Mouse (Mus musculus) heart, postnatal 0 days (tissue): ENCODE measurements at regions not wholly inside any gene's neighbourhood (a gene's known extent, or its start where the extent isn't known, plus 50 kb on each side); places are given as distances from the start of the nearest gene placed in this dataset.

ENCODE experiments used
- ATAC-seq: fragments of 200-750 bp; cut with Nextera tagmentation; 2 replicates; pipeline ENCODE4 v1.8.0; 2017; ENCODE audit warnings: low read depth, moderate number of reproducible peaks, moderate library complexity; ENCODE audit not compliant: insufficient read depth
- DNase-seq: peaks from one replicate; pipeline ENCODE4 v3.0.0-alpha.2; 2016; ENCODE audit warnings: low spot score
- H3K27ac ChIP-seq: fragments of 300-500 bp; sonication (generic); 2 replicates; pipeline ENCODE4 v1.5.1; 2014; ENCODE audit warnings: low read depth, mild to moderate bottlenecking
- H3K27me3 ChIP-seq: fragments of 300-500 bp; sonication (generic); 2 replicates; pipeline ENCODE4 v1.6.1; 2014; ENCODE audit warnings: low read length, mixed read lengths; ENCODE audit not compliant: control insufficient read depth, insufficient read depth
- H3K36me3 ChIP-seq: fragments of 300-500 bp; sonication (generic); replicated peaks from 2 replicates; pipeline ENCODE4 v1.6.1; 2014; ENCODE audit warnings: low read length, mixed read lengths; ENCODE audit not compliant: control insufficient read depth, insufficient read depth
- H3K4me1 ChIP-seq: fragments of 300-500 bp; sonication (generic); 2 replicates; pipeline ENCODE4 v1.6.1; 2014; ENCODE audit warnings: antibody characterized with exemption; ENCODE audit not compliant: control insufficient read depth, insufficient read depth
- H3K4me2 ChIP-seq: fragments of 300-500 bp; sonication (generic); 2 replicates; pipeline ENCODE4 v1.6.1; 2014; ENCODE audit warnings: low read depth, mild to moderate bottlenecking, low read length, moderate library complexity
- H3K4me3 ChIP-seq: fragments of 300-500 bp; sonication (generic); 2 replicates; pipeline ENCODE4 v1.5.1; 2014; ENCODE audit warnings: low read depth, low read length
- H3K9ac ChIP-seq: fragments of 300-500 bp; sonication (generic); replicated peaks from 2 replicates; pipeline ENCODE4 v1.6.1; 2014; ENCODE audit warnings: low read depth, low read length, mixed read lengths
- H3K9me3 ChIP-seq: fragments of 300-500 bp; sonication (generic); replicated peaks from 2 replicates; pipeline ENCODE4 v1.6.1; 2016; ENCODE audit warnings: low read length; ENCODE audit not compliant: control insufficient read depth
- CTCF ChIP-seq: IDR thresholded peaks from 2 replicates; pipeline ENCODE4 v1.5.1; 2016; ENCODE audit warnings: antibody characterized with exemption, control low read depth, low read depth
- EP300 ChIP-seq: IDR thresholded peaks from 2 replicates; pipeline ENCODE4 v1.6.1; 2016; ENCODE audit warnings: antibody characterized with exemption, low read depth
- WGBS: fragments of 180-500 bp; shearing (Covaris S2); extraction: QIAGEN DNeasy Blood & Tissue Kit; methylation state at CpG from one replicate; pipeline ENCODE4 v1.1.7; 2014; 5-methylcytosine and 5-hydroxymethylcytosine counted together

DNA sequence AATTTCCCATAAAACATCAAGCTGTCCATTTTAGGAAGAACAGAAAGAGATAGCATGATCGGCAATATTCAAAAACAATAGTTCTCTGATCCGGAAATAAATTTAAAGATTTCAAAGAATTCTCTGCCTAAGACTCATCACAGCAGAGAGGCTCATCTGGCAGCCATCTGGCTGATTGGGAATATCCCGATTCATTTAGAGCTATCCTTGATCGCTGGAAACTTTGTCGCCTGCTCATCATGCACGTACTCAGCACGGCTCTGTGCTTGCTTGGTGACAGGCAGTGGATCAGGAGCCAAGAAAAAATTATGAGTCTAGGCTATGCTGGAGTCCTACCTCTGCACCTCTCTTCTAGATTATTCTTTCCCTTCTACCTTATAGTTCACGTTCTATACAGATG, 332.0 kb upstream of the Mon1b start:
- Histone ChIP-seq H3K27me3 (no peaks in the 10 kb centered on the region), H3K36me3 (no peaks in the 10 kb centered on the region), H3K4me1 (no peaks in the 10 kb centered on the region), H3K9me3 (no peaks in the 10 kb centered on the region), H3K9ac (no peak overlapping the region), H3K4me2 (no peak overlapping the region), H3K27ac (no peak overlapping the region), H3K4me3 (no peak overlapping the region)
- no peak for ATAC-seq
- 77% methylated on average over 8 of the region's 8 CpGs for whole genome bisulfite sequencing
- TF ChIP-seq EP300 (no peak), CTCF (no peak)
- no peak for DNase-seq

DNA sequence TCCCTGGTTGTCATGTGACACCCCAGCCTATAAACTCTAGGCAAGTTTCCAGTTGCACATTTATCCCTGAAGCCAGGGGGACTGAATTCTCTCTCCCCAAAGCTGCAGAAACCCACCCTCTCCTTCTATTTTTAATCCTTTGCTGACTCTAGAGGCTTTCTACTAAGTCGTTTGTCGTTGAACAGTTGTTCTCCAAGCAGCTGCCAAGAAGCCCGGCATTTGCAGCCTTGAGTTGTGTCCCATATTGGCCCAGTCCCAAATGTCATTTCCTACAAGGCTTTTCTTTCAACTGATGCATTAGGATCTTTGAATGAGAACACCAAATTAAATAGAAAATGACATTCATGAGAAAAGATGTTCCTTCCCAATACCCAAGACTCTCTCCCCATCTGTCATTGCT, 318.2 kb upstream of the Mon1b start:
- no peak overlapping the region for H3K27ac ChIP-seq
- no peaks in the 10 kb centered on the region for H3K4me1 ChIP-seq
- ATAC-seq, result no peak
- H3K4me2 ChIP-seq, result no peak overlapping the region
- H3K27me3 ChIP-seq, result no peaks in the 10 kb centered on the region
- H3K36me3 ChIP-seq, result no peaks in the 10 kb centered on the region
- no peak overlapping the region for H3K9ac ChIP-seq
- WGBS, result 37% methylated on average over 3 of the region's 3 CpGs
- H3K9me3 ChIP-seq, result no peaks in the 10 kb centered on the region
- DNase-seq, result no peak
- no peak for TF ChIP-seq EP300
- TF ChIP-seq CTCF, result no peak
- no peak overlapping the region for H3K4me3 ChIP-seq

DNA sequence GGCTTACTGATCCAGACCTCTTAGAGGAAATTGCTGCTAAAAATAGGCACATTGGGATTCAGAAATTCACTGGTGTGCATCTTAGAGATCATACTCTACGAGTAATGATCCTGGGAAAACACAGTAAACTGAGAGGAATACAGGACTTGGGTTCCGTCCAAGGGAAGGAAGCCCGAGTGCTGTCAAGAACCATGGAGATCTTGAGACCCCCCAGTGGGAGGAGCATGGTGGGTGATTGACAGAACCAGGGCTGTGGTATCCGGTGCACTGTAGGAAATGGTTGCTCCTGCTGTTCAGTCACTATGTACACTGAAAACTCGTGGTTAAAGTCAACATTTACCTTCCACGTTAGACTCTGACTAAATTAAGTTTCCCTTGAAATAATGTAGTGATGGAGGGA, 303.8 kb upstream of the Mon1b start:
- 48% methylated on average over 6 of the region's 6 CpGs for WGBS
- no peak for ATAC-seq
- no peaks in the 10 kb centered on the region for H3K9me3 ChIP-seq
- no peak overlapping the region for H3K4me2 ChIP-seq
- no peak overlapping the region for H3K27ac ChIP-seq
- H3K4me1 ChIP-seq, result no peaks in the 10 kb centered on the region
- no peak overlapping the region for H3K9ac ChIP-seq
- TF ChIP-seq CTCF (no peak), EP300 (no peak)
- DNase-seq, result no peak
- no peaks in the 10 kb centered on the region for H3K27me3 ChIP-seq
- no peaks in the 10 kb centered on the region for H3K36me3 ChIP-seq
- H3K4me3 ChIP-seq, result no peak overlapping the region

DNA sequence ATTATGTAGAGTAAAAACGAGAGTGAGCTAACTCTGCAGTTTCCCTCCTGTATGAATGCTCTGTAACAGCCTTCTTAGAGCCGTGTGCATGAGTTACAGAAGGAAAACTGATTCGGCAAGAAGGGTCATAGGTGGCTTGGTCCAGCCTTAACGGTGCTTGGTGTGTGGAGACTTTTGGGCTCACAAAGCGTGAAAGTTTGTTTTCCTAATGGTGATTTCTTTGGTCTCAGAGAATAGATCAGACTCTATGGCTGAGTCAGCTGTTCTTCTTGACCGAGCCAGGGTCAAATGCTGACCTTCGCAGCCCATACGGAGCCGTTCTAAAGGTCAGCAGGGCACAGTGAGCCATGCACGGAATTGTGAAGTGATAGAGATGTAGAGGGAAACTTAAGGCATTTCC, 294.1 kb upstream of the Mon1b start:
- H3K4me1 ChIP-seq, result no peaks in the 10 kb centered on the region
- no peaks in the 10 kb centered on the region for H3K27me3 ChIP-seq
- H3K9me3 ChIP-seq, result no peaks in the 10 kb centered on the region
- DNase-seq, result no peak
- no peak overlapping the region for H3K27ac ChIP-seq
- ATAC-seq, result no peak
- no peak overlapping the region for H3K9ac ChIP-seq
- no peaks in the 10 kb centered on the region for H3K36me3 ChIP-seq
- TF ChIP-seq EP300, result no peak
- TF ChIP-seq CTCF, result no peak
- H3K4me2 ChIP-seq, result no peak overlapping the region
- no peak overlapping the region for H3K4me3 ChIP-seq
- WGBS, result 67% methylated on average over 10 of the region's 10 CpGs

DNA sequence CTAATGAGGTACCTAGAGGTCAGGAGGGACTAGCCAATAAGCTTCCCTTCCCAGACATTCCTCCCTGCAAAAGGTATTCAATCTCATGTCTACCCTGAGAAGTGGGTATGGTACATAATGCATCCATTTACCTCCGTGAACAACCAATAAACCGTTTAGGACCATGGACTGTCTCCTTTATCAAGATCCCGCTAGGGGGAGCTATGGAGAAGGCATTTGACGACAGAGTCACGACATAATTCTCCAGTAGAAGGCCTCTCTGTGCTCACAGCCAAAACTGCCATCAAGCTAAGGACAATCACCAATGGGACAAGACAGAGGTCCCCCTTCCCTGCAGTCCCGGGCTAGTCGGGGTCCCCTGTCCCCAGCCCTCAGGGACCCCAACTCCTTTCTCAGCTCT, 273.5 kb upstream of the Mon1b start:
- no peaks in the 10 kb centered on the region for H3K4me1 ChIP-seq
- H3K36me3 ChIP-seq, result no peaks in the 10 kb centered on the region
- H3K9me3 ChIP-seq, result no peaks in the 10 kb centered on the region
- H3K4me3 ChIP-seq, result no peak overlapping the region
- TF ChIP-seq EP300 (no peak), CTCF (no peak)
- H3K27ac ChIP-seq, result no peak overlapping the region
- 50% methylated on average over 7 of the region's 7 CpGs for WGBS
- H3K4me2 ChIP-seq, result no peak overlapping the region
- DNase-seq (no peak), ATAC-seq (no peak)
- H3K9ac ChIP-seq, result no peak overlapping the region
- H3K27me3 ChIP-seq, result no peaks in the 10 kb centered on the region

DNA sequence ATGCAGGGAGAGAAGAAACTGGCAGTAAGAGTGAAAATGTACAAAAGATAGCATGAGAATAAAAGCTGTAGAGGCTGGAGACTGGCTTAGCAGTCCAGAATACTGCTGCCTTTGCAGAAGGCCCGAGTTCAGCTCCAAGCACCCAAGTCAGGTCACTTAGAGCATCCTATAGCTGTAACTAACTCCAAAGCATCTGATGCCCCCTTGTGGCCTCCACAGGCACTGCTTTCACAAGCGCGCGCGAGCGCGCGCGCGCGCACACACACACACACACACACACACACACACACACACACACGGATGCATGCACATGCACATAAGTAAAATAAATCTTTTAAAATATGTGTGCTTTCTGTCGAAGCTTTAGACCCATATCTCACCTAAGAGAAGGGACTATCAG, 271.2 kb upstream of the Mon1b start:
- no peaks in the 10 kb centered on the region for H3K27me3 ChIP-seq
- no peaks in the 10 kb centered on the region for H3K9me3 ChIP-seq
- DNase-seq (no peak), ATAC-seq (no peak)
- H3K9ac ChIP-seq, result no peak overlapping the region
- no peak overlapping the region for H3K4me2 ChIP-seq
- H3K4me1 ChIP-seq, result no peaks in the 10 kb centered on the region
- H3K4me3 ChIP-seq, result no peak overlapping the region
- WGBS, result 90% methylated on average over 13 of the region's 13 CpGs
- TF ChIP-seq EP300 (no peak), CTCF (no peak)
- no peak overlapping the region for H3K27ac ChIP-seq
- H3K36me3 ChIP-seq, result no peaks in the 10 kb centered on the region
